Mouse (Mus musculus): ENCODE results near the gene Rps15. TPM values are rescaled to one million over a fixed set of nuclear protein-coding genes. Genes with fewer than 3 reads are reported as not detected.

Rps15 gene
- total and polyA plus RNA-seq, 3 experiments = 2,279 to 5,342 (median 2,739) TPM

GRCm38 (mm10) chr10:80258752-80259462 is 33.3 kb upstream of the Rps15 start:
- dilution Hi-C loops (cut with MboI; ENCODE audit: extremely low pct_ligation_motif_present, extremely low pct_unique_long_range_greater_than_20kb, low sequenced_read_pairs) (no loop called here), in situ Hi-C loops (cut with MboI; ENCODE audit: low pct_ligation_motif_present, low pct_unique_long_range_greater_than_20kb, low sequenced_read_pairs) (no loop called here)
- H3K4me1 ChIP-seq (ENCODE audit: control insufficient read depth in 1 of 2, insufficient read depth in 2 of 2) = peaks cover 7 to 22% of the 10 kb centered on the region in 2 experiments
- H3K9me3 ChIP-seq (replicated peaks; ENCODE audit: low read length) = no peaks in the 10 kb centered on the region
- no peaks in the 10 kb centered on the region for H3K79me2 ChIP-seq (replicated peaks; ENCODE audit: control insufficient read depth, extremely low read depth, insufficient read depth, poor library complexity, severe bottlenecking)
- H3K9ac ChIP-seq (ENCODE audit: insufficient read depth, low read depth) = no peak overlapping the region
- H3K4me2 ChIP-seq (ENCODE audit: insufficient read depth, low read depth, poor library complexity, severe bottlenecking) = no peak overlapping the region
- H3K36me3 ChIP-seq (replicated peaks in 1 of 2; ENCODE audit: control insufficient read depth in 1 of 2, insufficient read depth in 1 of 2, low read length in 1 of 2) = peaks cover 52 to 59% of the 10 kb centered on the region in 2 experiments
- H3K4me3 ChIP-seq (replicated peaks in 1 of 3; ENCODE audit: low read depth in 2 of 3, low read length in 2 of 3, poor library complexity in 1 of 3) = no peak overlapping the region
- H3K27ac ChIP-seq (ENCODE audit: insufficient read depth, low read depth) = no peak overlapping the region
- no peaks in the 10 kb centered on the region for H3K27me3 ChIP-seq (replicated peaks)
- DNase-seq (ENCODE audit: extremely low read depth) = no peak
- no peak for TF ChIP-seq ZMIZ1 (IDR thresholded peaks at IDR 0.05; ENCODE audit: low read depth, low read length)
- no peak for TF ChIP-seq POLR2A (IDR thresholded peaks at IDR 0.05; ENCODE audit: low read depth, low read length)
- TF ChIP-seq MXI1 (IDR thresholded peaks at IDR 0.05; ENCODE audit: low read depth, low read length) = no peak
- no peak for TF ChIP-seq EP300 (IDR thresholded peaks at IDR 0.05; ENCODE audit: low read length)
- TF ChIP-seq NELFE (IDR thresholded peaks at IDR 0.05; ENCODE audit: low read depth, low read length) = no peak
- no peak for TF ChIP-seq ZKSCAN1 (IDR thresholded peaks at IDR 0.05; ENCODE audit: borderline replicate concordance, low read depth, low read length)
- TF ChIP-seq SIN3A (IDR thresholded peaks at IDR 0.05; ENCODE audit: low read length) = no peak
- TF ChIP-seq UBTF (IDR thresholded peaks at IDR 0.05; ENCODE audit: low read depth, low read length) = no peak

GRCm38 (mm10) chr10:80259463-80259805 is 32.8 kb upstream of the Rps15 start:
- no peak overlapping the region for H3K27ac ChIP-seq (ENCODE audit: insufficient read depth, low read depth)
- H3K9me3 ChIP-seq (replicated peaks; ENCODE audit: low read length) = no peaks in the 10 kb centered on the region
- H3K4me1 ChIP-seq (ENCODE audit: control insufficient read depth in 1 of 2, insufficient read depth in 2 of 2) = peaks cover 7 to 26% of the 10 kb centered on the region in 2 experiments
- H3K4me3 ChIP-seq (replicated peaks in 1 of 3; ENCODE audit: low read depth in 2 of 3, low read length in 2 of 3, poor library complexity in 1 of 3) = no peak overlapping the region
- H3K9ac ChIP-seq (ENCODE audit: insufficient read depth, low read depth) = no peak overlapping the region
- TF ChIP-seq NRF1 (IDR thresholded peaks at IDR 0.05; ENCODE audit: low read depth, low read length) = no peak
- no peak for TF ChIP-seq BHLHE40 (IDR thresholded peaks at IDR 0.05; ENCODE audit: low read depth, low read length)
- TF ChIP-seq EP300 (IDR thresholded peaks at IDR 0.05; ENCODE audit: low read length) = no peak
- no peak for TF ChIP-seq ZMIZ1 (IDR thresholded peaks at IDR 0.05; ENCODE audit: low read depth, low read length)
- no peak for TF ChIP-seq MAZ (IDR thresholded peaks at IDR 0.05; ENCODE audit: low read depth, low read length)
- no peak for TF ChIP-seq ELF1 (IDR thresholded peaks at IDR 0.05; ENCODE audit: low read depth, low read length)
- no peak for TF ChIP-seq CHD2 (IDR thresholded peaks at IDR 0.05; ENCODE audit: low read length)
- TF ChIP-seq JUN (IDR thresholded peaks at IDR 0.05; ENCODE audit: insufficient read depth, low read depth, low read length) = no peak
- no peak for TF ChIP-seq CTCF (conservative IDR thresholded peaks at IDR 0.05 in 1 of 2, IDR thresholded peaks at IDR 0.05 in 1 of 2; ENCODE audit: low read depth in 2 of 2, low read length in 2 of 2)
- no peak for TF ChIP-seq POLR2AphosphoS2 (IDR thresholded peaks at IDR 0.05; ENCODE audit: low read depth, low read length)
- no peak for TF ChIP-seq GABPA (IDR thresholded peaks at IDR 0.05; ENCODE audit: insufficient replicate concordance, low read depth, low read length)
- no peak for TF ChIP-seq NELFE (IDR thresholded peaks at IDR 0.05; ENCODE audit: low read depth, low read length)
- TF ChIP-seq RAD21 (IDR thresholded peaks at IDR 0.05; ENCODE audit: low read depth, low read length) = no peak
- TF ChIP-seq IRF4 (IDR thresholded peaks at IDR 0.05; ENCODE audit: low read depth, low read length) = no peak
- TF ChIP-seq ZC3H11A (IDR thresholded peaks at IDR 0.05; ENCODE audit: low read depth, low read length) = no peak
- TF ChIP-seq USF2 (conservative IDR thresholded peaks at IDR 0.05; ENCODE audit: low read depth, low read length) = no peak
- TF ChIP-seq SIN3A (IDR thresholded peaks at IDR 0.05; ENCODE audit: low read length) = no peak
- TF ChIP-seq KAT2A (IDR thresholded peaks at IDR 0.05; ENCODE audit: insufficient replicate concordance, low read length) = no peak
- H3K27me3 ChIP-seq (replicated peaks) = no peaks in the 10 kb centered on the region
- in situ Hi-C loops (cut with MboI; ENCODE audit: low pct_ligation_motif_present, low pct_unique_long_range_greater_than_20kb, low sequenced_read_pairs) = no loop called here
- DNase-seq (ENCODE audit: extremely low read depth) = no peak
- H3K79me2 ChIP-seq (replicated peaks; ENCODE audit: control insufficient read depth, extremely low read depth, insufficient read depth, poor library complexity, severe bottlenecking) = no peaks in the 10 kb centered on the region
- dilution Hi-C loops (cut with MboI; ENCODE audit: extremely low pct_ligation_motif_present, extremely low pct_unique_long_range_greater_than_20kb, low sequenced_read_pairs) = no loop called here
- H3K36me3 ChIP-seq (replicated peaks in 1 of 2; ENCODE audit: control insufficient read depth in 1 of 2, insufficient read depth in 1 of 2, low read length in 1 of 2) = peaks cover 47 to 53% of the 10 kb centered on the region in 2 experiments
- no peak overlapping the region for H3K4me2 ChIP-seq (ENCODE audit: insufficient read depth, low read depth, poor library complexity, severe bottlenecking)
